Mouse (Mus musculus): Measurements from ENCODE around the gene I830077J02Rik. TPM values are rescaled to one million over a fixed set of nuclear protein-coding genes. Genes with fewer than 3 reads are reported as not detected.

I830077J02Rik gene
- polyA plus RNA-seq, 1 experiment from 2014 or later = 2.9 TPM

GRCm38 (mm10) chr3:105958204-105958603, 25.7 kb upstream of the I830077J02Rik start:
- Histone ChIP-seq H3K9me3 (replicated peaks; ENCODE audit: control insufficient read depth, low read length) (no peaks in the 10 kb centered on the region), H3K36me3 (ENCODE audit: control insufficient read depth, insufficient read depth) (peaks cover 31% of the 10 kb centered on the region), H3K27me3 (ENCODE audit: control insufficient read depth, insufficient read depth, low read depth, low read length) (no peaks in the 10 kb centered on the region), H3K4me3 (ENCODE audit: low read depth, low read length) (peak overlapping the region; percentile 94), H3K27ac (ENCODE audit: low read length) (peak overlapping the region; percentile 93), H3K4me1 (ENCODE audit: control insufficient read depth, low read depth, low read length) (peaks cover 16% of the 10 kb centered on the region), H3K9ac (ENCODE audit: low read depth, low read length) (peak overlapping the region; percentile 94), H3K4me2 (ENCODE audit: low read depth, low read length) (peak overlapping the region; percentile 77)
- ATAC-seq (ENCODE audit: low read depth) = no peak
- 29% methylated on average over 5 of the region's 5 CpGs for WGBS (ENCODE audit: insufficient replicate concordance)

DNA sequence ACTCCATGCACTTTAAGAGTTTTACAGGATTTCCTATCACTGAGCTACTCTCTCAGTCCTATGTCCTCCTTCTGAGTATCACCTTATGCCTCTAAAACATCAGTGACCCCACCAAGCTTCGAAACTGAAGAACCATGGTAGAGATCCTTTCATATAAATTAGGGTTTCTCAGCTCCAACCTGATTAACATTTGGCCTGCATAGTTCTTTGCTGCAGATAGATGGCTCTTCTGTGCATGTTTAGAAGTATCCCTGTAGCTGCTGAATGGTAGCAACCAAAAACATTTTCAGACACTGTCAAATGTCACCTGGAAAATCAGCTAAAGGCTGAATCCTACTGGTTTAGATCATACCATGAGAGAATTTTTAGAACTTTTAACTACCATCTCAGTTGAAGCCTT, 24.8 kb upstream of the I830077J02Rik start:
- peaks cover 16% of the 10 kb centered on the region for H3K4me1 ChIP-seq (ENCODE audit: control insufficient read depth, low read depth, low read length)
- no peaks in the 10 kb centered on the region for H3K27me3 ChIP-seq (ENCODE audit: control insufficient read depth, insufficient read depth, low read depth, low read length)
- H3K4me2 ChIP-seq (ENCODE audit: low read depth, low read length) = peak overlapping the region; percentile 77; the same call in 1 of the 2 replicates
- no peak overlapping the region for H3K4me3 ChIP-seq (ENCODE audit: low read depth, low read length)
- peaks cover 34% of the 10 kb centered on the region for H3K36me3 ChIP-seq (ENCODE audit: control insufficient read depth, insufficient read depth)
- H3K9me3 ChIP-seq (replicated peaks; ENCODE audit: control insufficient read depth, low read length) = no peaks in the 10 kb centered on the region
- no peak for ATAC-seq (ENCODE audit: low read depth)
- no peak overlapping the region for H3K9ac ChIP-seq (ENCODE audit: low read depth, low read length)
- no peak overlapping the region for H3K27ac ChIP-seq (ENCODE audit: low read length)
- 76% methylated on average over 1 of the region's 1 CpGs for WGBS (ENCODE audit: insufficient replicate concordance)

GRCm38 (mm10) chr3:105951348-105951747, 18.9 kb upstream of the I830077J02Rik start:
- H3K9ac ChIP-seq (ENCODE audit: low read depth, low read length) = no peak overlapping the region
- H3K4me3 ChIP-seq (ENCODE audit: low read depth, low read length) = no peak overlapping the region
- H3K4me2 ChIP-seq (ENCODE audit: low read depth, low read length) = no peak overlapping the region
- ATAC-seq (ENCODE audit: low read depth) = no peak
- H3K9me3 ChIP-seq (replicated peaks; ENCODE audit: control insufficient read depth, low read length) = no peaks in the 10 kb centered on the region
- 87% methylated on average over 7 of the region's 7 CpGs for WGBS (ENCODE audit: insufficient replicate concordance)
- H3K27ac ChIP-seq (ENCODE audit: low read length) = no peak overlapping the region
- no peaks in the 10 kb centered on the region; the same call in 1 of the 2 replicates for H3K4me1 ChIP-seq (ENCODE audit: control insufficient read depth, low read depth, low read length)
- no peaks in the 10 kb centered on the region for H3K27me3 ChIP-seq (ENCODE audit: control insufficient read depth, insufficient read depth, low read depth, low read length)
- H3K36me3 ChIP-seq (ENCODE audit: control insufficient read depth, insufficient read depth) = peaks cover 60% of the 10 kb centered on the region

GRCm38 (mm10) chr3:105936111-105936510, 3.6 kb upstream of the I830077J02Rik start:
- no peaks in the 10 kb centered on the region for H3K27me3 ChIP-seq (ENCODE audit: control insufficient read depth, insufficient read depth, low read depth, low read length)
- peaks cover 5% of the 10 kb centered on the region for H3K36me3 ChIP-seq (ENCODE audit: control insufficient read depth, insufficient read depth)
- no peaks in the 10 kb centered on the region for H3K4me1 ChIP-seq (ENCODE audit: control insufficient read depth, low read depth, low read length)
- no peak overlapping the region for H3K4me2 ChIP-seq (ENCODE audit: low read depth, low read length)
- no peaks in the 10 kb centered on the region for H3K9me3 ChIP-seq (replicated peaks; ENCODE audit: control insufficient read depth, low read length)
- WGBS (ENCODE audit: insufficient replicate concordance) = 71% methylated on average over 4 of the region's 4 CpGs
- no peak overlapping the region for H3K27ac ChIP-seq (ENCODE audit: low read length)
- H3K9ac ChIP-seq (ENCODE audit: low read depth, low read length) = no peak overlapping the region
- no peak for ATAC-seq (ENCODE audit: low read depth)
- no peak overlapping the region for H3K4me3 ChIP-seq (ENCODE audit: low read depth, low read length)

DNA sequence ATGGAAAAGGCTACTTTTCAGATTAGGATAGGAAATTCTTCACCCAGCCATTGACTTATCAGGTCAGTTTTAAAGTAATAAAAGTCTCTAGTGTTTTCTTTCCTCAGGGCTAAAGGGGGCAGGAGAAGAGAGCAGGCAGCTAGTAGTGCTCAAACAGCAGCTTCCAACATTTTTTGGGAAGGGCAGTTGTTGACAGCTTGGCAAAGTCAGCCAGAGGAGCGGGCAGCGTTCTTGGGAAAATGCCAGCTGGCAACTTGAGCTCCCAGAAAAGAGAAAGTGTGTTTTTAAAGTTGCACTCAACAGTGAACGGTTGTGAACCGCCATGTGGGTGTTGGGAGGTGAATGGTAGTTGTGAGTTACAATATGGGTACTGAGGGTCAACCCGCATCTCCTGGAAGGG, 2.6 kb upstream of the I830077J02Rik start:
- no peak overlapping the region for H3K4me3 ChIP-seq (ENCODE audit: low read depth, low read length)
- H3K36me3 ChIP-seq (ENCODE audit: control insufficient read depth, insufficient read depth) = peaks cover 3% of the 10 kb centered on the region; the same call in 1 of the 2 replicates
- no peak overlapping the region for H3K9ac ChIP-seq (ENCODE audit: low read depth, low read length)
- no peaks in the 10 kb centered on the region for H3K27me3 ChIP-seq (ENCODE audit: control insufficient read depth, insufficient read depth, low read depth, low read length)
- no peak for ATAC-seq (ENCODE audit: low read depth)
- H3K27ac ChIP-seq (ENCODE audit: low read length) = no peak overlapping the region
- H3K4me1 ChIP-seq (ENCODE audit: control insufficient read depth, low read depth, low read length) = no peaks in the 10 kb centered on the region
- 89% methylated on average over 5 of the region's 5 CpGs for WGBS (ENCODE audit: insufficient replicate concordance)
- no peak overlapping the region for H3K4me2 ChIP-seq (ENCODE audit: low read depth, low read length)
- H3K9me3 ChIP-seq (replicated peaks; ENCODE audit: control insufficient read depth, low read length) = no peaks in the 10 kb centered on the region

GRCm38 (mm10) chr3:105933926-105934325, 1.5 kb upstream of the I830077J02Rik start:
- WGBS (ENCODE audit: insufficient replicate concordance) = 78% methylated on average over 6 of the region's 6 CpGs
- no peaks in the 10 kb centered on the region for H3K4me1 ChIP-seq (ENCODE audit: control insufficient read depth, low read depth, low read length)
- H3K27me3 ChIP-seq (ENCODE audit: control insufficient read depth, insufficient read depth, low read depth, low read length) = no peaks in the 10 kb centered on the region
- no peak overlapping the region for H3K4me2 ChIP-seq (ENCODE audit: low read depth, low read length)
- H3K36me3 ChIP-seq (ENCODE audit: control insufficient read depth, insufficient read depth) = peaks cover 3% of the 10 kb centered on the region; the same call in 1 of the 2 replicates
- ATAC-seq (ENCODE audit: low read depth) = no peak
- no peak overlapping the region for H3K4me3 ChIP-seq (ENCODE audit: low read depth, low read length)
- no peak overlapping the region for H3K9ac ChIP-seq (ENCODE audit: low read depth, low read length)
- H3K9me3 ChIP-seq (replicated peaks; ENCODE audit: control insufficient read depth, low read length) = no peaks in the 10 kb centered on the region
- no peak overlapping the region for H3K27ac ChIP-seq (ENCODE audit: low read length)

DNA sequence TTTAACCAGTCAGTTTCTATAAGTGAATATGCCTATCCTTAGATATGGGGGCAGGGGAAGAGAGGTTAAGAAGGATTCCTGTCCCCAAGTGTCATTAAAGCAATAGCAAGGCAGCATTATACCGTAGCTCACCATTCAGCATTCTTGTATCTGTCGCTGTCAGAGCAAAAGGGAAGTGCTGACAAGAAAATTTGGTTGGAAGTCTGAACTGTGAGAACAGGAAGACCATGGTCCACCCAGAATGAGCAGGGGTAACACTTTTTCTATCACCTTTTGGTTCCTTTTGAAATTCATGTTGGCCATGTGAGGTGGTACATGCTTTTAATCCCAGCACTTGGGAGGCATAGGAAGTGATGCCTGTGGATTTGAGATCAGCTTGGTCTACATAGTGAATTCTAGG, 1.4 kb downstream of the I830077J02Rik start:
- no peaks in the 10 kb centered on the region for H3K27me3 ChIP-seq (ENCODE audit: control insufficient read depth, insufficient read depth, low read depth, low read length)
- H3K27ac ChIP-seq (ENCODE audit: low read length) = no peak overlapping the region
- no peak overlapping the region for H3K4me2 ChIP-seq (ENCODE audit: low read depth, low read length)
- 50% methylated on average over 2 of the region's 2 CpGs for WGBS (ENCODE audit: insufficient replicate concordance)
- H3K9me3 ChIP-seq (replicated peaks; ENCODE audit: control insufficient read depth, low read length) = no peaks in the 10 kb centered on the region
- H3K9ac ChIP-seq (ENCODE audit: low read depth, low read length) = no peak overlapping the region
- H3K4me3 ChIP-seq (ENCODE audit: low read depth, low read length) = no peak overlapping the region
- no peak for ATAC-seq (ENCODE audit: low read depth)
- no peaks in the 10 kb centered on the region for H3K36me3 ChIP-seq (ENCODE audit: control insufficient read depth, insufficient read depth)
- no peaks in the 10 kb centered on the region; the same call in 1 of the 2 replicates for H3K4me1 ChIP-seq (ENCODE audit: control insufficient read depth, low read depth, low read length)

DNA sequence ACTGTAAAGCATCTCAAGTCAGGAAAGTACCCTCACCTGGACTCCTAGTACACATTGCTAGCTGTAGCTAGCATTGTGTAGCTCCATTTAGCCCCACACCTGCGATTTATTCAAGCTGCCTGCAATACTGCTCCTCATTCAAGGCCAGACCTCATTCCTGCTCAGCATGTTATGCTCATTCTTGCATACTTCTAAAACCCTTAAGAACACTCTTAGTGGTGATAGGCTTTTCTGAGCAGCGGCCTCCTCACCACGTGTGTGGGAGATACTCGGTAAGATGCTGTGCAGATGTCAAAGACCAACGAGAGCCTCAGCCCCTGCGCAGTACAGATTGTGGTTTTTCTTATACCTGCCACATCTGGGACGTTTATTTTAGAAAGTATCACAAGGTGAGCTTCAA, 2.6 kb downstream of the I830077J02Rik start:
- H3K9me3 ChIP-seq (replicated peaks; ENCODE audit: control insufficient read depth, low read length) = no peaks in the 10 kb centered on the region
- peaks cover 2% of the 10 kb centered on the region for H3K4me1 ChIP-seq (ENCODE audit: control insufficient read depth, low read depth, low read length)
- ATAC-seq (ENCODE audit: low read depth) = no peak
- WGBS (ENCODE audit: insufficient replicate concordance) = 37% methylated on average over 7 of the region's 7 CpGs
- H3K27ac ChIP-seq (ENCODE audit: low read length) = no peak overlapping the region
- H3K36me3 ChIP-seq (ENCODE audit: control insufficient read depth, insufficient read depth) = no peaks in the 10 kb centered on the region
- no peak overlapping the region for H3K9ac ChIP-seq (ENCODE audit: low read depth, low read length)
- H3K4me3 ChIP-seq (ENCODE audit: low read depth, low read length) = no peak overlapping the region
- H3K4me2 ChIP-seq (ENCODE audit: low read depth, low read length) = no peak overlapping the region
- H3K27me3 ChIP-seq (ENCODE audit: control insufficient read depth, insufficient read depth, low read depth, low read length) = no peaks in the 10 kb centered on the region

- Histone ChIP-seq H3K27ac (ENCODE audit: low read length) (no peak overlapping the region), H3K4me1 (ENCODE audit: control insufficient read depth, low read depth, low read length) (peaks cover 3% of the 10 kb centered on the region), H3K9ac (ENCODE audit: low read depth, low read length) (no peak overlapping the region), H3K36me3 (ENCODE audit: control insufficient read depth, insufficient read depth) (no peaks in the 10 kb centered on the region), H3K4me3 (ENCODE audit: low read depth, low read length) (no peak overlapping the region), H3K9me3 (replicated peaks; ENCODE audit: control insufficient read depth, low read length) (no peaks in the 10 kb centered on the region), H3K27me3 (ENCODE audit: control insufficient read depth, insufficient read depth, low read depth, low read length) (no peaks in the 10 kb centered on the region), H3K4me2 (ENCODE audit: low read depth, low read length) (no peak overlapping the region)
- ATAC-seq (ENCODE audit: low read depth) = no peak
- 67% methylated on average over 6 of the region's 6 CpGs for WGBS (ENCODE audit: insufficient replicate concordance)
These were observed 3.7 kb downstream of the I830077J02Rik start for GRCm38 (mm10) chr3:105928781-105929180.

Measured in liver, embryonic 16.5 days (tissue).